ENCODE assay signal across 31 mouse cellular contexts in the genomic region with DNA sequence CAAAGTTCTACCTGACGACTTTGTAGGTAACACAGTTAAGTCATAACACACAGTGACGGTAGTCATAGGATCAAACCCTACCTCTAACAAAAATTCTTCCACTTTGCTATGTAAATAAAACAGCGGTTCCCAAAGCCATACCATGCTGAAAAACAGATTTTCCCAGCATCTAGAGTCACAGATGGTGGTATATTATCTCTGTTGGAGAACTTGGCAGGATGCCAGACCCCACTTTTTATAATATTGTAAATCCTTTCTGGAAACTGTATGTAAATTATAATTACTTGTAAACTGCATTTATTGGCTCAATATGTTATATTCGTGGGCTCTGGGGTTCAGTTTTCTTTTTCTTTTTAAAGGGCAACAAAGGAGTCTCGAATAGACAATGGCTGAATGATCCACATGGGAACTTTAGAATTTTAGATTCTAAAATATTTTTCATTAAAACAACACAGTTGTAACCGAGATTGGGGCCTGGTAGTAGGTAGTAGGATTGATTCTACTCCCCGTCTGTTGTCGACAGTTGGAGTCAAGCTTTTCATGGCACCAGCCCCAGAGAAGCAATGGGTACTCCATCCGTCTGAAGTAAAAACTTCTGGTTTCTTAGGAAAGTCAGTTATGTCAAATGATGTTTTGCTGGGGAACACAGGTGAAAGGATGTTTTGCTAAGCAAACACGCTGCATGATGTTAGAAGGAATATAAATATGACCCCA. TPM values are rescaled to one million over a fixed set of nuclear protein-coding genes. Genes with fewer than 3 reads are reported as not detected.
DNase-seq lines count a peak whose midpoint lies in the region; ATAC-seq lines count a peak whose summit lies in the region.
"Had no signal": no experiment of that assay in that cellular context is flagged by ENCODE, and none has a peak within 500 bp of the region (broad histone marks: within the 10 kb centered on the region; RNA-seq: fewer than 3 reads in every experiment).

No protein-coding gene starts in this region.

- intact Hi-C loops in left cerebral cortex, postnatal 10 days (cut with DNase I), result no loop called here
- intact Hi-C loops in heart, postnatal 14 days (cut with DNase I), result no loop called here

- H3K27me3 ChIP-seq in embryonic facial prominence, embryonic 14.5 days (replicated peaks; ENCODE audit: control insufficient read depth, insufficient read depth, low read length), result no peaks in the 10 kb centered on the region
- no peaks in the 10 kb centered on the region for H3K27me3 ChIP-seq in embryonic facial prominence, embryonic 10.5 days (replicated peaks; ENCODE audit: low read depth, poor library complexity, severe bottlenecking)
- H3K27me3 ChIP-seq in neural tube, embryonic 14.5 days (ENCODE audit: control insufficient read depth, insufficient read depth, low read length), result no peaks in the 10 kb centered on the region
- H3K27me3 ChIP-seq in neural tube, embryonic 15.5 days (replicated peaks), result no peaks in the 10 kb centered on the region
- H3K27me3 ChIP-seq: heart, embryonic 13.5 days; hindbrain, embryonic 15.5 days; kidney, embryonic 15.5 days; liver, embryonic 15.5 days; stomach, embryonic 15.5 days had no signal

- no peak overlapping the region for H3K9ac ChIP-seq in embryonic facial prominence, embryonic 14.5 days (ENCODE audit: low read depth, low read length)
- no peak overlapping the region for H3K9ac ChIP-seq in neural tube, embryonic 14.5 days (replicated peaks; ENCODE audit: low read depth, low read length)
- H3K9ac ChIP-seq in neural tube, embryonic 15.5 days (replicated peaks), result no peak overlapping the region
- H3K9ac ChIP-seq: heart, embryonic 13.5 days; hindbrain, embryonic 15.5 days; kidney, embryonic 15.5 days; limb, embryonic 15.5 days; liver, embryonic 15.5 days; stomach, embryonic 15.5 days had no signal

- H3K4me1 ChIP-seq in embryonic facial prominence, embryonic 14.5 days (ENCODE audit: control insufficient read depth, insufficient read depth, low read length), result no peaks in the 10 kb centered on the region
- no peaks in the 10 kb centered on the region for H3K4me1 ChIP-seq in embryonic facial prominence, embryonic 10.5 days
- no peaks in the 10 kb centered on the region for H3K4me1 ChIP-seq in neural tube, embryonic 14.5 days (ENCODE audit: control insufficient read depth, insufficient read depth, low read length)
- no peaks in the 10 kb centered on the region for H3K4me1 ChIP-seq in neural tube, embryonic 15.5 days
- H3K4me1 ChIP-seq: heart, embryonic 13.5 days; hindbrain, embryonic 15.5 days; kidney, embryonic 15.5 days; limb, embryonic 15.5 days; liver, embryonic 15.5 days; stomach, embryonic 15.5 days had no signal

- H3K4me3 ChIP-seq in embryonic facial prominence, embryonic 14.5 days (ENCODE audit: low read depth, low read length), result no peak overlapping the region
- H3K4me3 ChIP-seq in embryonic facial prominence, embryonic 10.5 days, result no peak overlapping the region
- H3K4me3 ChIP-seq in neural tube, embryonic 14.5 days (ENCODE audit: low read depth, low read length), result no peak overlapping the region
- H3K4me3 ChIP-seq in neural tube, embryonic 15.5 days (replicated peaks), result no peak overlapping the region
- H3K4me3 ChIP-seq: erythroblast, embryonic 14.5 days; heart, embryonic 13.5 days; hindbrain, embryonic 15.5 days; kidney, embryonic 15.5 days; limb, embryonic 15.5 days; liver, embryonic 15.5 days; stomach, embryonic 15.5 days had no signal

- no peak for ATAC-seq in embryonic facial prominence, embryonic 14.5 days (ENCODE audit: low read depth)
- ATAC-seq in neural tube, embryonic 14.5 days (ENCODE audit: low read depth), result peak; percentile 77; the same call in 1 of the 2 replicates
- ATAC-seq in neural tube, embryonic 15.5 days (ENCODE audit: low FRiP score), result no peak
- ATAC-seq: CD4-positive, CD25-positive, alpha-beta regulatory T cell, adult 4 months; intestine, postnatal 0 days; lung, postnatal 0 days; midbrain, embryonic 16.5 days had no signal

- H3K4me2 ChIP-seq in embryonic facial prominence, embryonic 14.5 days (ENCODE audit: low read depth, low read length), result no peak overlapping the region
- H3K4me2 ChIP-seq in neural tube, embryonic 14.5 days (ENCODE audit: low read depth, low read length), result no peak overlapping the region
- H3K4me2 ChIP-seq in neural tube, embryonic 15.5 days, result no peak overlapping the region
- H3K4me2 ChIP-seq: heart, embryonic 13.5 days; hindbrain, embryonic 15.5 days; kidney, embryonic 15.5 days; limb, embryonic 15.5 days; liver, embryonic 15.5 days; stomach, embryonic 15.5 days had no signal

- WGBS in embryonic facial prominence, embryonic 14.5 days, result 56% methylated on average over 10 of the region's 10 CpGs
- WGBS in embryonic facial prominence, embryonic 10.5 days, result 86% methylated on average over 10 of the region's 10 CpGs
- WGBS in neural tube, embryonic 14.5 days, result 63% methylated on average over 10 of the region's 10 CpGs
- WGBS in neural tube, embryonic 15.5 days, result 56% methylated on average over 10 of the region's 10 CpGs

- H3K9me3 ChIP-seq in embryonic facial prominence, embryonic 14.5 days (ENCODE audit: control insufficient read depth, low read length), result no peaks in the 10 kb centered on the region
- no peaks in the 10 kb centered on the region for H3K9me3 ChIP-seq in embryonic facial prominence, embryonic 10.5 days
- H3K9me3 ChIP-seq in neural tube, embryonic 14.5 days (ENCODE audit: control insufficient read depth, low read length), result no peaks in the 10 kb centered on the region
- no peaks in the 10 kb centered on the region for H3K9me3 ChIP-seq in neural tube, embryonic 15.5 days (replicated peaks)
- H3K9me3 ChIP-seq: heart, embryonic 13.5 days; hindbrain, embryonic 15.5 days; kidney, embryonic 15.5 days; limb, embryonic 15.5 days; liver, embryonic 15.5 days; stomach, embryonic 15.5 days had no signal

- H3K27ac ChIP-seq in embryonic facial prominence, embryonic 14.5 days (replicated peaks; ENCODE audit: low read depth, low read length), result no peak overlapping the region
- no peak overlapping the region for H3K27ac ChIP-seq in embryonic facial prominence, embryonic 10.5 days (replicated peaks)
- H3K27ac ChIP-seq in neural tube, embryonic 14.5 days (ENCODE audit: low read depth, low read length), result no peak overlapping the region
- H3K27ac ChIP-seq in neural tube, embryonic 15.5 days (replicated peaks), result no peak overlapping the region
- H3K27ac ChIP-seq: heart, embryonic 13.5 days; hindbrain, embryonic 15.5 days; kidney, embryonic 15.5 days; limb, embryonic 15.5 days; liver, embryonic 15.5 days; stomach, embryonic 15.5 days had no signal

- H3K36me3 ChIP-seq in embryonic facial prominence, embryonic 14.5 days (ENCODE audit: control insufficient read depth, insufficient read depth, low read length), result no peaks in the 10 kb centered on the region
- no peaks in the 10 kb centered on the region for H3K36me3 ChIP-seq in embryonic facial prominence, embryonic 10.5 days (replicated peaks)
- no peaks in the 10 kb centered on the region for H3K36me3 ChIP-seq in neural tube, embryonic 14.5 days (ENCODE audit: control insufficient read depth, insufficient read depth, low read length)
- no peaks in the 10 kb centered on the region for H3K36me3 ChIP-seq in neural tube, embryonic 15.5 days
- H3K36me3 ChIP-seq: heart, embryonic 13.5 days; hindbrain, embryonic 15.5 days; kidney, embryonic 15.5 days; limb, embryonic 15.5 days; liver, embryonic 15.5 days; stomach, embryonic 15.5 days had no signal

- DNase-seq in embryonic facial prominence, embryonic 14.5 days (ENCODE audit: low spot score), result peak; percentile 28
- no peak for DNase-seq in embryonic facial prominence, embryonic 10.5 days (ENCODE audit: low spot score)
- peak; percentile 28 to 46 for DNase-seq in left cerebral cortex, postnatal 10 days (ENCODE audit: extremely low spot score in 1 of 2, low spot score in 2 of 2)
- no peak for DNase-seq in left cerebral cortex, adult 18-20 months (ENCODE audit: low spot score in 2 of 2)
- DNase-seq in right cerebral cortex, postnatal 4 days, result peak; percentile 52
- DNase-seq in heart, postnatal 14 days, result no peak
- DNase-seq: adrenal gland, postnatal 14 days; cerebellum, adult 2 months; gastrocnemius, postnatal 10 days; heart, adult 18-20 months; heart, postnatal 36 days; retina, postnatal 1 day had no signal

RNA-seq across cellular contexts. Expression of a gene that starts 10.9 kb away (rescaled TPM):
- not detected in 2 replicates for polyA plus RNA-seq in embryonic facial prominence, embryonic 14.5 days (2014; fragmentation: Nextera tagmentation; extraction: Ambion mirVana)
- polyA plus RNA-seq in embryonic facial prominence, embryonic 10.5 days (2016; fragmentation: Nextera tagmentation; extraction: Ambion mirVana), result not detected in 2 replicates
- not detected for total RNA-seq in left cerebral cortex, postnatal 10 days (2021)
- total RNA-seq in left cerebral cortex, adult 18-20 months (2021), result not detected
- not detected in 2 replicates for polyA plus RNA-seq in neural tube, embryonic 14.5 days (2014; fragmentation: Nextera tagmentation; extraction: Ambion mirVana)
- polyA plus RNA-seq in neural tube, embryonic 15.5 days (2015; fragmentation: Nextera tagmentation; extraction: Ambion mirVana), result not detected in 2 replicates
- total RNA-seq in heart, postnatal 14 days (2021), result not detected
- total RNA-seq: adrenal gland, postnatal 14 days; ES-E14; gastrocnemius, postnatal 10 days; heart, adult 18-20 months; heart, postnatal 36 days; megakaryocyte, adult 5-6 weeks had no signal
- polyA plus RNA-seq: CD4-positive, CD25-positive, alpha-beta regulatory T cell, adult 4 months; cerebellum, adult 2 months; embryonic facial prominence, embryonic 11.5 days; erythroblast, embryonic 14.5 days; heart, embryonic 13.5 days; hindbrain, embryonic 15.5 days; intestine, postnatal 0 days; kidney, embryonic 15.5 days; large intestine, adult 2 months; limb, embryonic 15.5 days; liver, embryonic 15.5 days; lung, postnatal 0 days; midbrain, embryonic 16.5 days; stomach, embryonic 15.5 days; thymus, postnatal 0 days; urinary bladder, adult 2 months had no signal

RNA-seq across cellular contexts. Expression of a gene that starts 11.0 kb away (rescaled TPM):
- 1.1 and 1.3 TPM in 2 replicates for polyA plus RNA-seq in embryonic facial prominence, embryonic 14.5 days (2014; fragmentation: Nextera tagmentation; extraction: Ambion mirVana)
- polyA plus RNA-seq in embryonic facial prominence, embryonic 10.5 days (2016; fragmentation: Nextera tagmentation; extraction: Ambion mirVana), result 0.82 and 1.5 TPM in 2 replicates
- total RNA-seq in left cerebral cortex, postnatal 10 days (2021), result under 1 TPM; 0.39 to 0.67 TPM
- total RNA-seq in left cerebral cortex, adult 18-20 months (2021), result 1 to 10 TPM; 1.1 to 1.4 TPM
- polyA plus RNA-seq in neural tube, embryonic 14.5 days (2014; fragmentation: Nextera tagmentation; extraction: Ambion mirVana), result 0.37 and 0.43 TPM in 2 replicates
- 0.87 and 0.98 TPM in 2 replicates for polyA plus RNA-seq in neural tube, embryonic 15.5 days (2015; fragmentation: Nextera tagmentation; extraction: Ambion mirVana)
- total RNA-seq in heart, postnatal 14 days (2021), result under 1 TPM; 0.20 to 0.33 TPM
- total RNA-seq: megakaryocyte, adult 5-6 weeks had no signal
- polyA plus RNA-seq: erythroblast, embryonic 14.5 days had no signal

RNA-seq across cellular contexts. Expression of a gene that starts 28.5 kb away (rescaled TPM):
- polyA plus RNA-seq in embryonic facial prominence, embryonic 14.5 days (2014; fragmentation: Nextera tagmentation; extraction: Ambion mirVana), result 1.0 and 2.1 TPM in 2 replicates
- 0.34 and 0.85 TPM in 2 replicates for polyA plus RNA-seq in embryonic facial prominence, embryonic 10.5 days (2016; fragmentation: Nextera tagmentation; extraction: Ambion mirVana)
- total RNA-seq in left cerebral cortex, postnatal 10 days (2021), result 1 to 10 TPM in 1 of 2 experiments, under 1 TPM in 1; 0.97 to 1.0 TPM
- total RNA-seq in left cerebral cortex, adult 18-20 months (2021), result under 1 TPM; 0.63 to 1.00 TPM
- polyA plus RNA-seq in neural tube, embryonic 14.5 days (2014; fragmentation: Nextera tagmentation; extraction: Ambion mirVana), result 0.50 and 0.82 TPM in 2 replicates
- polyA plus RNA-seq in neural tube, embryonic 15.5 days (2015; fragmentation: Nextera tagmentation; extraction: Ambion mirVana), result 0.37 and 0.68 TPM in 2 replicates
- total RNA-seq in heart, postnatal 14 days (2021), result 1 to 10 TPM; 2.2 to 2.5 TPM
- total RNA-seq: megakaryocyte, adult 5-6 weeks had no signal
- polyA plus RNA-seq: erythroblast, embryonic 14.5 days; liver, embryonic 15.5 days had no signal

RNA-seq across cellular contexts. Expression of a gene that starts 60.0 kb away (rescaled TPM):
- polyA plus RNA-seq in embryonic facial prominence, embryonic 14.5 days (2014; fragmentation: Nextera tagmentation; extraction: Ambion mirVana), result 76.1 and 84.6 TPM in 2 replicates
- polyA plus RNA-seq in embryonic facial prominence, embryonic 10.5 days (2016; fragmentation: Nextera tagmentation; extraction: Ambion mirVana), result 78.0 and 81.6 TPM in 2 replicates
- 10 to 100 TPM; 79.0 to 79.9 TPM for total RNA-seq in left cerebral cortex, postnatal 10 days (2021)
- total RNA-seq in left cerebral cortex, adult 18-20 months (2021), result 10 to 100 TPM; 81.7 to 83.0 TPM
- 74.4 and 78.0 TPM in 2 replicates for polyA plus RNA-seq in neural tube, embryonic 14.5 days (2014; fragmentation: Nextera tagmentation; extraction: Ambion mirVana)
- polyA plus RNA-seq in neural tube, embryonic 15.5 days (2015; fragmentation: Nextera tagmentation; extraction: Ambion mirVana), result 55.0 and 59.2 TPM in 2 replicates
- total RNA-seq in heart, postnatal 14 days (2021), result 10 to 100 TPM; 38.5 to 39.7 TPM

Comparison
In these comparisons a context has a peak if more than half of its experiments do, and no peak if none do; other contexts are left out.
1. DNase-seq: peak in embryonic facial prominence, embryonic 14.5 days (single experiment), left cerebral cortex, postnatal 10 days (2 of 2) and right cerebral cortex, postnatal 4 days (single experiment); none in embryonic facial prominence, embryonic 10.5 days (single experiment), left cerebral cortex, adult 18-20 months (0 of 2) and heart, postnatal 14 days (0 of 2).